Mouse (Mus musculus): ENCODE data around the gene Trim62.

Trim62 gene

GRCm38 (mm10) chr4:128886571-128886970 is 3.2 kb downstream of the Trim62 start:
- no peak for DNase-seq (ENCODE audit: low read depth)

DNA sequence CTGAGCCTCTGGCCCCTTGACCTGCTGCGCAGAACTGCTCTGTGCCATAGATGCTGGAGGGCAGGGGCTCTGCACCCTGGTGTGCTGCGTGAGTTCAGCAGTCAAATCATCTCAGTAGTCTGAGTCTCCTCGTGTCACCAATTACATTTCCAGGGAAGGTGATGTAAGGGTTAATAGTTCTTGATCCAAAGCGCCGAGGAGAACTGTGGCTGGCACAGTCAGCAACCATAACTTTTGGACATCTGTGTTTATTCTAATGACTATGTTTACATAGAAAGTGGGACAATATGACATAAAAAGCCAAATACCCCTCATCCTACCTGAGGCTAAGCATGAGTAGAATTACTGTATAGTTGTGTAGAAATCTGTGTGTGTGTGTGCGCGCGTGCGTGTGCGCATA is 3.6 kb downstream of the Trim62 start:
- DNase-seq (ENCODE audit: low read depth) = no peak

GRCm38 (mm10) chr4:128887641-128888091 is 4.3 kb downstream of the Trim62 start:
- no peak for DNase-seq (ENCODE audit: low read depth)

GRCm38 (mm10) chr4:128888436-128888990 is 5.1 kb downstream of the Trim62 start:
- DNase-seq (ENCODE audit: low read depth) = no peak

DNA sequence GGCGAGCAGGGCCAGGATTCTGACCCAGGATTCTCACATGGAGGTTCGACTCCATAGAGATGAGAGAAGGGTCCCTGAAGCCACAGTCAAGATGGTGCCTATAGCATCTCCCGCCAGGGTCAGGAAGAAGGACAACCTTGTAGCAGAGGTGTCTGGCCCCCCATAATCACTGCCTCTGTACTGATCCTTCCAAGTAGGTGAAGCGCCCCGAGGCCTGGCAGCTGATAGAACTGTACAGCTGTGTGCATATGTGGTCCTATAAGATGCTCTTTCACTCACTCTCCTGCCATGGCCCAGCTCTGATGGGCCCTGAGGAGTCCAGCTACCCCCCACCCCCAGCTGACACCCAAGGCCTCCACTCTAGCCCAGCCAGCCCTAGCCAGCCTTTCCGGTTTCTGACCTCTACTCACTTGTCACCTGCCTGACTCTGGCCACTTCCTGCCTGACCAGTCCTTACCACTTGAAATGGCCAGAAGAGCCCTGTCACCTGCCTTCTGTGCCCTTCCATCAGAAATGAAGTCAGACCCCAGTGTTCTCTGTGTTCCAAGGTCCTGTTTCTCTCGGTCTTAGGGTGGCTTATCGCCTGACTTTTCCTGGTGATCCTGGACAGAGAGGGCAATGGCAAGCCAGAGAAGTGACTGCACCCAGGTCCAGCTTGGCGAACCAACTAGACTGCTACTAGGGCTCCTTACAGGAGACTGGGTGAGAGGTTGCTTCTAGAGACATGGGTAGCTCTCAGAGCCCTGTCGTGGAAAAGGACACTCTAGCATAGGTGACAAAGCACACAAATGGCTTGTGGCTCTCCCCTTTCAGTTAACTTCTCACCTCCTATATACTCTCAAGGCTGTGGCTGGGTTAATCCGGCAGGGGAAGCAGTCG is 6.6 kb downstream of the Trim62 start:
- DNase-seq (ENCODE audit: low read depth) = no peak

- no peak for DNase-seq (ENCODE audit: low read depth)
Observed at GRCm38 (mm10) chr4:128891157-128891556, 7.8 kb downstream of the Trim62 start.

DNA sequence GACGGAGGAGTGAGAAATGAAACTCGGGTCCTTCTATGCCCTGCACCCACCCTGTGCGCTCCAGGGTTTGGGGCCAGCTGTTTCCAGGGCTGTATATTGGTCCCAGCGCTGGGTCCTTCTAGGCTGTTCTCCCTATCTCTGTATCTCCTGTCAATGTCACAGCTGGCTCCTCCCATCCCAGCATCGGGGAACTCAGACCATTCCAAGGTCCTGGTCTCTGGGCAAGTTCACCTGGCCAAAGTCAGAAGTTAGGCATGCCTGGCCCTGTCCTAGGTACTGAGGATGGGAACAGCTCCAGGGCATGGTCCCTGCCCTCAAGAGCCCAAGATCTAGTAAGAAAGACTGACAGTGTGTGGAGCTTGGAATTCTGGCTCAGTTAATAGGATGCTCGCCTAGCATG is 8.4 kb downstream of the Trim62 start:
- DNase-seq (ENCODE audit: low read depth) = no peak

GRCm38 (mm10) chr4:128892188-128892587 is 8.8 kb downstream of the Trim62 start:
- DNase-seq (ENCODE audit: low read depth) = no peak

- DNase-seq (ENCODE audit: low read depth) = no peak
Observed at GRCm38 (mm10) chr4:128894112-128894511, 10.7 kb downstream of the Trim62 start.

DNA sequence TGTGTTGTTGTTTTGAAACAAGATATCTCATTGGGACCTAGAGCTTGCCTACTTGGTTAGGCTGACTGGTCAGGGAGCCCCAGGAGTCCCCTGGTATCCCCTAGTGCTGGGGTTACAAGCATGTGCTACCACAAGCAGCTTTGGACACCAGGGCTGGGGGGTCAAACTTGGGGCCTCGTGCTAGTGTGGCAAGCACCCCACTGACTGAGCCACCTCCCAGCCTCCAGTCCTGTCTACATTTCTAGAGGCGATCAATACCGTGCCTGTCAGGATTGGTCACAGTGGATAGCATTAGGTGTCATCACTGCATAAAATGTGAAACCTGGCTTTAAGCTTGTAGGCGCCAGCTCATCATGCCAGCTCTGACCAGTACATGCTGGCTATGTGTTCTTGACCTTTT is 12.5 kb downstream of the Trim62 start:
- DNase-seq (ENCODE audit: low read depth) = no peak

DNA sequence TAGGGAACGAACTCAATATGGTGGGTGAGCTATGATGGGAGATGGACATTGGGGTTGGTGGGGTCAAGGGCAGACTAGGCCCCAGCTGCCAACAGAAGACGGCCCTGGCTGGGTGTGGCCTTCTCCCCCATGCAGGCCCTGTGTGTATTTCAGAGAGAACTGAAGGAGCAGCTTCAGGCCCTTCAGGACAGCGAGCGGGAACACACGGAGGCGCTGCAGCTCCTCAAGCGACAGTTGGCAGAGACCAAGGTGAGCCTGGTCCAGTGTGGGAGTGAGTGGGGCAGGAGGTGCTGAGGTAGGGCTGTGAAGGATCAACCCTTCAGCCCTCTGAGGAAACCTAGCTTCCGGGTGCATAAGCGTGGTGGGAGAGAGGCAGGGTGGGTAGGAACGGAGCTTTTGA is 13.3 kb downstream of the Trim62 start:
- DNase-seq (ENCODE audit: low read depth) = no peak

DNA sequence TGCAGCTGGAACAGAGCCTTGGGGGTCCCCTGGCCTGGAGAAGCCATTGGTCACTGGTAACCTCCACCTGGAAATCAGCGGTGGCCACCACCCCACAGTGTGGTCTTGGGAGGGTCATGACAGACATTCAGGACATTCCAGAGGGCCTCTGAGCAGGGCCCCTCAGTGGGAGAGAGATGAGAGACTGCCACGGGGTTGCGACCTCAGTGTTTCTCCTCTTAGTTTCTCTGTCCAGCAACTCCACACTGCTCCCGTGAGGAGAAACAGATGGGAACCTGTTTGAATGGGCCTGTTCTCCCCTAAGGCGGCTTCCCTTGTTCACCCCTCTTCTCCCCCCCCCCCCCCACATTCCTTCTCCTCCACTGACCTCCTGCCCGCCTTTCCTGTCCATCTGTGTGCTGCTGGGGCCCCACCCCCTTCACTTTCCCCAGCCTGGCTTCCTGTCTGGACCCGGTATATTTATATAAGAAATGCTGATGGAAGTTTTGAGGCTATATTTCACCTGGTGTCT is 14.6 kb downstream of the Trim62 start:
- no peak for DNase-seq (ENCODE audit: low read depth)

GRCm38 (mm10) chr4:128899332-128899731 is 16.0 kb downstream of the Trim62 start:
- DNase-seq (ENCODE audit: low read depth) = no peak

DNA sequence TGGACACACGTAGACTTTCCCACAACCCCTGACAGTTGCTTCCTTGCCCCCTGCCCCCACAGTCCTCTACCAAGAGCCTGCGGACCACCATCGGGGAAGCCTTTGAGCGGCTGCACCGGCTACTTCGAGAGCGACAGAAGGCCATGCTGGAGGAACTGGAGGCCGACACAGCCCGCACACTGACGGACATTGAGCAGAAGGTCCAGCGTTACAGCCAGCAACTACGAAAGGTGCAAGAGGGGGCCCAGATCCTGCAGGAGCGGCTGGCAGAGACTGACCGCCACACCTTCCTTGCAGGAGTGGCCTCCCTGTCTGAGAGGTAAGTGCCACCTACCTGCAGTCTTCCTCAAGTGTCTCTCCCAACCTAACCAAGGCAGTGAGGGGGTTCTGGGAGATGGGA is 17.1 kb downstream of the Trim62 start:
- no peak for DNase-seq (ENCODE audit: low read depth)

DNA sequence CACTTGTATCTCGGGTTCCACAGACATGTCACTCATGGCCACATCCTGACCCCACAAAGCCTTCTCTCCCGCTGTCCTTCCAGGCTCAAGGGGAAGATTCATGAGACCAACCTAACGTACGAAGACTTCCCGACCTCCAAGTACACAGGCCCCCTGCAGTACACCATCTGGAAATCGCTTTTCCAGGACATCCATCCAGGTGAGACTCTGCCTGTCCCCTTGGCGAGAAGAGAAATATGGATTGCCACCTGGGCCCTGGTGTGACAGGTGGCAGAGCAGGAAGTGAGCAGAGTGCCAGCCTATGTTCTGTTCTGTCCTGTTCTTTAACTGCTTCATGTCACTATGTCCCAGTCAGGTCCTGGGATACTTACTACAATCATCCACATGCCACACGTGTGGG is 19.0 kb downstream of the Trim62 start:
- no peak for DNase-seq (ENCODE audit: low read depth)

DNA sequence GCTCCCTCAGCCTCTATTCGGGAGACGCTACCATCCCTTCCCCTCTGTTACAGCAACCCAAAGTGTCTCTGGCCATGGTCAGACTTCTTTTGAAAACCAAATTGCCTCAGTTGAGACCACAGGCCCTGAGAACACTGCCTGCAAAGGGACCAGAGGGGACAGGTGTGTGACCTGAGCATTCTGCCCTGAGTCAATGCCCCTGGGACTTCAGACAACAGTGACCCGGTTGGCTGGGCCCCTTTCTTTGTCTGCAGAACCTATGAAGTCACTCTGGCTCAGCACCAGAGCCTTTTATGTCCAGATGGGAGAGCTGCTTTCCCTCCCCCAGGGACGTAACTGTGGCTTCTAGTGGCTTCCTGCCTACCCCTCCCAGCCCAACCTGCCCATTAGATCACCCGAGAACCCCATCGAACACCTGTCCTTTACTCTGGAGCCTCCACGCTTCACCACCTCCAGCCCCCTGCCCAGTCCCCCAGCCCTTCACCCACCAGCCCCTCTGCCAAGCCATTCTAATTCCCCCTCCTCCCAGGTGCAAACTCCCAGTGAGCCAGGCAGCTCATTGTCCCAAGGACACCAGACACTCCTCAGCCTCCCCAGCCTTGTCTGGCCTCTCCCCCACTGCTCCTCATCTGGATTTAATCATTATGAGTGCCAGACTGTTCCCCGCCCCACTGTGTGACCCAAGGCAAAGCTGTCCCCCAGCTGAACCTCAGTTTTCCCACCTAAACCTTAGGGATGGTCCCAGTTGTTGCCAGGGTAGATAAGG is 20.8 kb downstream of the Trim62 start:
- no peak for DNase-seq (ENCODE audit: low read depth)

- no peak for DNase-seq (ENCODE audit: low read depth)
Observed at GRCm38 (mm10) chr4:128905251-128905650, 21.9 kb downstream of the Trim62 start.

DNA sequence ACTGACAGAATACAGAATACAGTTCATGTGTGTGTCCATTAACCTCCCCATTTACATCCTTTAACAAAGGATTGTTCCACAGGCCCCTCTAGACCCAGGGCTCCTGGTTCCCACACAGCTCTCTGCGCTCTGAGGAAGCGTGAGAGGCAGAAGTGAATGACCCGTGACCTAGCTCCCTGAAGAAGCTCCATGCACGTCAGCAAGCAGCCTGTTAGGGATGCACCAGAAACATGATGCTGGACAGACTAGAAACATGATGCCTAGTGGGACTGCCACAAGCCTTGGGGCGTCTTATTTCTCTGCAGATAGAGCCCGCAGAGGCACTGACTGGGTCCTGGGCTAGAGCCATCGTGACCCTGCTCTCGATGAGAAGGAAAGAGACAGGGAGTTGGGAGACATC is 23.4 kb downstream of the Trim62 start:
- no peak for DNase-seq (ENCODE audit: low read depth)

GRCm38 (mm10) chr4:128907238-128907968 is 24.0 kb downstream of the Trim62 start:
- DNase-seq (ENCODE audit: low read depth) = no peak

DNA sequence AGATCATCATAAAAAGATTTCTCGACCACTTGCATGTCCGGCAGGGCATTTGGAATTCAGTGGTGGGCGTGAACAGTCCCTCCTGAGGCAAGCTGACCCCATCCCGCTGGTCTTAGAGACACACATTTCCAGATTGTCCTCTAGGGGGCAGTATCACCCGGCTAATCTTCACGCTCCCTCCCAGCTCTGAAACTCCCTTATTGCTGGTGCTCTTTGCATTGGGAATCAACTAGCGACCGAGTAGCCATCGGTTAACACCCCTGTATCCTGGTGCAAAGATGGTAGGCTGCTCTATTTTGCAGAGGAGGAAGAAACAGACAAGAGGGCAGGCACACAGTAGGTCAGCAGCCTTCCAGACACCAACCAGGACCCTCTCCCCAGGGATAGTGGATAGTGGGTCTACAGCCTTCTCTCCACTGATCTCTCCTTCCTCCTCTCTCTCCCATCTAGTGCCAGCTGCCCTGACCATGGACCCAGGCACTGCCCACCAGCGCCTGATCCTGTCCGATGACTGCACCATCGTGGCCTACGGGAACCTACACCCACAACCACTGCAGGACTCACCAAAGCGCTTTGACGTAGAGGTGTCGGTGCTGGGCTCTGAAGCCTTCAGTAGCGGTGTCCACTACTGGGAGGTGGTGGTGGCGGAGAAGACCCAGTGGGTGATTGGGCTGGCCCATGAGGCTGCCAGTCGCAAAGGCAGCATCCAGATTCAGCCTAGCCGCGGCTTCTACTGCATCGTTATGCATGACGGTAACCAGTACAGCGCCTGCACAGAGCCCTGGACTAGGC is 25.4 kb downstream of the Trim62 start:
- no peak for DNase-seq (ENCODE audit: low read depth)

DNA sequence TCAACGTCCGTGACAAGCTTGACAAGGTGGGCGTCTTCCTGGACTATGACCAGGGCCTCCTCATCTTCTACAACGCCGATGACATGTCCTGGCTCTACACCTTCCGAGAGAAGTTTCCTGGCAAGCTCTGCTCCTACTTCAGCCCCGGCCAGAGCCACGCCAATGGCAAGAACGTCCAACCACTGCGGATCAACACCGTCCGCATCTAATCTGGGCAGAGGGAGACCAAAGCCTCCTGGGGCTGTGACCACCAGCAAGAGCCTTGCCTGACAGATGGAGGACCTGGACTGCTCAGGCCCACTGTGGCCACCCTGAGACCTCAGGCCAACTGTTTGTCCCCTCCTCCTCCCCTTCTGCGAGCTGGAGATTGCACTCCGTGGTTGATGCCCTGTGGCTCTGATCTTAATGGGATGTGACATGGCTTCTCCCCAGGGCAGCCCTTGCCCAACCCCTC is 26.0 kb downstream of the Trim62 start:
- no peak for DNase-seq (ENCODE audit: low read depth)
